Mouse (Mus musculus): ENCODE data around the gene Ift27. TPM values are rescaled to one million over a fixed set of nuclear protein-coding genes. Genes with fewer than 3 reads are reported as not detected.

Ift27 gene
- polyA plus RNA-seq, 1 experiment, result 18.7 TPM

DNA sequence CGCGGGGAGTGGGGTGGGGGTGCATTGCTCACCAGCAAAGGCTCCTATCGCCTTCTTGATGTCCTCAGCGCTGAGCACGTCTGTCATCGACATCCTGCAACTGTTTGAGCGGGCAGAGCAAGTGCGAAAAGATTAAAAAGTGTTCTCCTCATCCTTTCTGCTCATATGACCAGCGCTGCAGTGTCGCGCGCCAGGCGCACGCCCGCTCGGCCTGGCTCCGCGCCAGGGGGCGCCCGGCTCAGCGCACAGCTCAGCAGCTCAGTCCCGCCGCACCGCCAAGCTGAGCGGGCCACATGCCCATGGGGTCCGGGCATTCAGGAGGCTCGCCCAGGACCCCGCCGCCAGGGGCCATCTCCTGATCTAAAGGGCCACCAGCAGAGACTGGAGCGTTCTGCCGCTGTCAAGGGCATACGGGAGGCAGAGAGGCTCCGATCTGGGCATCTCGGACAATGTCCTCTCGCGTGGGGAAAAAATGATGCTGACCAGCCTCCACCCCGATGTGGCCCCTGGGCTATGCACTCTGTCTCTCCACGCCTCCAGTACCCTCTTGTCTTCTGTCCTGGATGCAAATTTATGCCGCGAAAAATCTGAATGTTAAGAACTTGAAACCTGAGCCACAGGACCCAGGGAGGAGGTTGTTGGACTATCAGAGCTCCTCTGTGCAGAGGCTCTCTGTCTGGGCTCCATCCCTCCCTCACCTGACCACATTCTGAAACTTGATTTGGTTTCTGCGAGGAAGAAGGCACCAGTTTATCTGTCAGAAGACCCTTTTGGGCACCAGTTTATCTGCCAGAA, 30.3 kb upstream of the Ift27 start:
- WGBS, result 5% methylated on average over 41 of the region's 41 CpGs
- TF ChIP-seq POLR2A (IDR thresholded peaks at IDR 0.05; ENCODE audit: low read depth, low read length) (no peak), CTCF (IDR thresholded peaks at IDR 0.05; ENCODE audit: extremely low read depth, insufficient read length, insufficient replicate concordance, low read depth, low read length) (no peak)
- H3K27me3 ChIP-seq (ENCODE audit: control insufficient read depth, insufficient read depth, low read length), result peaks cover 14% of the 10 kb centered on the region
- no peak overlapping the region for H3K27ac ChIP-seq (ENCODE audit: insufficient read depth, low read depth, low read length)
- no peaks in the 10 kb centered on the region for H3K4me1 ChIP-seq (ENCODE audit: control insufficient read depth, insufficient read depth, insufficient read length, low read length)
- no peak overlapping the region for H3K4me3 ChIP-seq (ENCODE audit: low read depth, low read length)
- no peaks in the 10 kb centered on the region for H3K36me3 ChIP-seq (ENCODE audit: control insufficient read depth, insufficient read depth, low read length)

DNA sequence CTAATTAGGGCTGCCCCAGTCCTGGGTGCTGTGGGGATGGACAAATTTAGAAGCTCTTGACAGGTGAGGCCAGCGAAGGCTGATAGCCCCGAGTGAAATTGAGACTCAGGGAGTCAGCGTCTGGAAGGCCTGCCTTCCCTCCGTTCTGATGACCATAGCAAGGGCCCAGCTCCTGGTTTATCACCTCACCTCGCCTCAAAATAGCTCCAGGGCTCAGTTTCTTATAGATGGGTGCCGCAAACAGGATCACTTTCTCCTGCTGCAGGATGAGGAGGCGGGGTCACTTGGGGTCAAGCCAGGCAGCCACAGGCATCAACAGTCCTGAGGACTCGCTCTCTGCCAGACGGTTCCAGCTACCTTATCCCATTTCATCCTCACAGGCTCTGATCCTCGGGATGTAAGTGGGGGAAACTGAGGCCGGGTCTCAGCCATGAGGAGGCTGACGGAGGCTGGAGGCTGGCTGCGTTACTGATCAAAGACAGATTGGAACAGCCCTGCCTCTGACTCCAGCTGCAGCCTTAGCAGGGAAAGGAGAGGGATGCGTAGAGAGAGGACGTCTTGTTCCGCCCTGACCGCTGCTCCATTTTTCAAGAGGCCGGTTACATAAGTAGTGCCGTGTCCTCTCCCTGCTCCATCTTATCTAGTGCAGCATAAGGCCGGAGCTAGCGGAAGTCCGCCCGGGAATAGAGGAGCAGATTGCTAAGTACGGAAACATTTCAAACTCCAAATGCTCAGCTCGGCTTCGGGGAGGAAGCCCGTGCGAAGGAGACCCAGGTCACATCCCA, 21.4 kb upstream of the Ift27 start:
- Histone ChIP-seq H3K27me3 (ENCODE audit: control insufficient read depth, insufficient read depth, low read length) (no peaks in the 10 kb centered on the region), H3K4me3 (ENCODE audit: low read depth, low read length) (no peak overlapping the region), H3K4me1 (ENCODE audit: control insufficient read depth, insufficient read depth, insufficient read length, low read length) (no peaks in the 10 kb centered on the region), H3K36me3 (ENCODE audit: control insufficient read depth, insufficient read depth, low read length) (no peaks in the 10 kb centered on the region), H3K27ac (ENCODE audit: insufficient read depth, low read depth, low read length) (no peak overlapping the region)
- WGBS, result 75% methylated on average over 28 of the region's 28 CpGs
- TF ChIP-seq CTCF (IDR thresholded peaks at IDR 0.05; ENCODE audit: extremely low read depth, insufficient read length, insufficient replicate concordance, low read depth, low read length) (no peak), POLR2A (IDR thresholded peaks at IDR 0.05; ENCODE audit: low read depth, low read length) (no peak)

DNA sequence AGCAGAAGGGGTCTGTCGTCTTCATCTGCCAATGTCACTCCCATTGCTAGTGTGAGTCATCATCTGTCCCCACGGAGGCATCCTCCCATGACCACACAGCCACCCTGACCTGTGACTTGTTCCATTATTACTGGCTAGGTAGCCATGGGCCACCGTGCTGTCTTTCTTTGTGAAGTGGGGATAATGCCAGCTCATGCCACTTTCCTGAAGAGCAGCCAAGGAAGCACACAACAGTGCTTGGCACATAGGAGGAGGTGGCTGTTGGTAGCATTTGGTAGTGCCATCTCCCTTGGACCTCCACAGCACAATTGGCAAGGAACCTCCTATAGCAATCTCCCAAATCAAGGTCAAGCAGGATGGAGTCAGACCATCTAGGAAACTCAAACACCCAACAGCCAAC, 20.4 kb upstream of the Ift27 start:
- no peaks in the 10 kb centered on the region for H3K36me3 ChIP-seq (ENCODE audit: control insufficient read depth, insufficient read depth, low read length)
- no peak overlapping the region for H3K27ac ChIP-seq (ENCODE audit: insufficient read depth, low read depth, low read length)
- H3K4me1 ChIP-seq (ENCODE audit: control insufficient read depth, insufficient read depth, insufficient read length, low read length), result no peaks in the 10 kb centered on the region
- no peaks in the 10 kb centered on the region for H3K27me3 ChIP-seq (ENCODE audit: control insufficient read depth, insufficient read depth, low read length)
- TF ChIP-seq POLR2A (IDR thresholded peaks at IDR 0.05; ENCODE audit: low read depth, low read length), result no peak
- no peak for TF ChIP-seq CTCF (IDR thresholded peaks at IDR 0.05; ENCODE audit: extremely low read depth, insufficient read length, insufficient replicate concordance, low read depth, low read length)
- 74% methylated on average over 3 of the region's 3 CpGs for WGBS
- no peak overlapping the region for H3K4me3 ChIP-seq (ENCODE audit: low read depth, low read length)

- no peak overlapping the region for H3K27ac ChIP-seq (ENCODE audit: insufficient read depth, low read depth, low read length)
- no peak for TF ChIP-seq POLR2A (IDR thresholded peaks at IDR 0.05; ENCODE audit: low read depth, low read length)
- no peaks in the 10 kb centered on the region for H3K36me3 ChIP-seq (ENCODE audit: control insufficient read depth, insufficient read depth, low read length)
- WGBS, result 83% methylated on average over 7 of the region's 7 CpGs
- no peaks in the 10 kb centered on the region for H3K4me1 ChIP-seq (ENCODE audit: control insufficient read depth, insufficient read depth, insufficient read length, low read length)
- H3K4me3 ChIP-seq (ENCODE audit: low read depth, low read length), result no peak overlapping the region
- H3K27me3 ChIP-seq (ENCODE audit: control insufficient read depth, insufficient read depth, low read length), result no peaks in the 10 kb centered on the region
Observed at GRCm38 (mm10) chr15:78189636-78190035, 15.7 kb upstream of the Ift27 start.

DNA sequence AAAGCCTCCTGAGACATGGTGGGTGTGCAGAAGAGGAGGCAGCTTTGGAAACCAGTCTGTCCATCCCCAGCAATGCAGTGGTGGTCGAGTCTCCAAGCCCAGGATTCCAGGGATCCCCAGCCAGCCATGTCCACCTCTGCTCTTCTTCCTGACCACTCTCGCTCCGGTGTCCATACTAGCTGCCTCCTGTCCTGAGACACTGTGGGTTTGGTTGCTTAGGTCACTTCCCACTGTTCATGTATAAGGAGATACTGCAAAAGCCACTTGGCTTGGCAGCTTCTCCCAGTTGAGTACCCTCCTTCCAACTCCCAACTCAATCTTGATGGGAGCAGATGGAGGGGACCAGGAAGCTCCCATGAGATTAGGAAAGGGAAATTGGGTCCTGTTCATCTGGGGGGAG, 14.6 kb upstream of the Ift27 start:
- Histone ChIP-seq H3K36me3 (ENCODE audit: control insufficient read depth, insufficient read depth, low read length) (no peaks in the 10 kb centered on the region), H3K27me3 (ENCODE audit: control insufficient read depth, insufficient read depth, low read length) (no peaks in the 10 kb centered on the region), H3K4me3 (ENCODE audit: low read depth, low read length) (no peak overlapping the region), H3K4me1 (ENCODE audit: control insufficient read depth, insufficient read depth, insufficient read length, low read length) (no peaks in the 10 kb centered on the region), H3K27ac (ENCODE audit: insufficient read depth, low read depth, low read length) (no peak overlapping the region)
- 66% methylated on average over 3 of the region's 3 CpGs for WGBS
- TF ChIP-seq CTCF (IDR thresholded peaks at IDR 0.05; ENCODE audit: extremely low read depth, insufficient read length, insufficient replicate concordance, low read depth, low read length) (no peak), POLR2A (IDR thresholded peaks at IDR 0.05; ENCODE audit: low read depth, low read length) (no peak)

DNA sequence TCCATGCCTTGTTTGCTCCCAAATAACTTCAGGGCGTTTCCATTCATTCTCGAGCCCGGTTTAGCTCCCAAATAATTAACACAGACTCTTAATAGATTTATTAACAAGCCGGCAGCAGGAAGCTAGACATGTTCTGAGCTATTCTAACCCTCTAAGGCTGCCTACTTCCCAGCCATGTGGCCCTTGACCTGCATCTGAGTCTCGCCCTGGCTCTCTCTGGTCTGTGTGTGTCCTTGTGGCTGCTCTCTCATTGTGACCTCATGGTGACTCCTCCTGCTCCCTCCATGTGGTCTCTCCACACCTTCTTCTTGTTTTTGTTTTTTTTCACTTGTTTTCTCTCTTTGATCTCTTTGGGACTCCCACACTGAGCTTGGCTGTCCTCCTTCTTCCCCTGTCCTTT, 13.0 kb upstream of the Ift27 start:
- Histone ChIP-seq H3K36me3 (ENCODE audit: control insufficient read depth, insufficient read depth, low read length) (no peaks in the 10 kb centered on the region), H3K4me3 (ENCODE audit: low read depth, low read length) (no peak overlapping the region), H3K4me1 (ENCODE audit: control insufficient read depth, insufficient read depth, insufficient read length, low read length) (no peaks in the 10 kb centered on the region), H3K27ac (ENCODE audit: insufficient read depth, low read depth, low read length) (no peak overlapping the region), H3K27me3 (ENCODE audit: control insufficient read depth, insufficient read depth, low read length) (no peaks in the 10 kb centered on the region)
- TF ChIP-seq CTCF (IDR thresholded peaks at IDR 0.05; ENCODE audit: extremely low read depth, insufficient read length, insufficient replicate concordance, low read depth, low read length) (no peak), POLR2A (IDR thresholded peaks at IDR 0.05; ENCODE audit: low read depth, low read length) (no peak)
- 65% methylated on average over 5 of the region's 5 CpGs for WGBS

DNA sequence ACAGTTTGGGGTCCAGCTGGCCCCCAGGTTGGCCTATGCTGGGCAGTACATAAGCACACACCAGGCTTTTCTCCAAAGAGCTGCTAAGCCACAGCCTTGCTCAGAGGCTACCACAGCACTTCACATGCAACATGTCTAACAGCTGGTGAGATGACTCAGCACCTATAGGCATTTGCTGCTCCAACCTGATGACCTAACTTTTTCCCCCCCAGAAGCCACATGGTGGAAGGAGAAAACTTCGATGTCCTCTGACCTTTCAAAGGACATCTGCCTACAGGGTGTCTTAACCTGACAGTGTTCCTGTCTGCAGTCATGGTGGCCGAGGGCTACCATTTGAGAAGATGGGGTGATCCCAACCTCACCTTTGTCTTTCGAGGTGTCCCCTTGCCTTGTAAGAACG, 11.7 kb upstream of the Ift27 start:
- WGBS, result 86% methylated on average over 4 of the region's 4 CpGs
- Histone ChIP-seq H3K27me3 (ENCODE audit: control insufficient read depth, insufficient read depth, low read length) (no peaks in the 10 kb centered on the region), H3K4me3 (ENCODE audit: low read depth, low read length) (no peak overlapping the region), H3K27ac (ENCODE audit: insufficient read depth, low read depth, low read length) (no peak overlapping the region), H3K4me1 (ENCODE audit: control insufficient read depth, insufficient read depth, insufficient read length, low read length) (no peaks in the 10 kb centered on the region), H3K36me3 (ENCODE audit: control insufficient read depth, insufficient read depth, low read length) (no peaks in the 10 kb centered on the region)
- TF ChIP-seq POLR2A (IDR thresholded peaks at IDR 0.05; ENCODE audit: low read depth, low read length) (no peak), CTCF (IDR thresholded peaks at IDR 0.05; ENCODE audit: extremely low read depth, insufficient read length, insufficient replicate concordance, low read depth, low read length) (no peak)
